Mouse (Mus musculus) hindbrain, embryonic 13.5 days (tissue): ENCODE measurements around the gene Selenon. TPM values are rescaled to one million over a fixed set of nuclear protein-coding genes. Genes with fewer than 3 reads are reported as not detected.
"Not testable (repeated sequence)": the region's sequence is repeated elsewhere in the genome, so short reads cannot be mapped to it uniquely, and the experiment has no call there.

ENCODE experiments used
- ATAC-seq: fragments of 200-750 bp; cut with Nextera tagmentation; 2 replicates; pipeline ENCODE4 v1.8.0; 2017; ENCODE audit warnings: moderate TSS enrichment; ENCODE audit not compliant: low FRiP score
- H3K27ac ChIP-seq: fragments of 300-500 bp; sonication (generic); 2 replicates; pipeline ENCODE4 v1.5.1; 2015; ENCODE audit warnings: inconsistent platforms, mild to moderate bottlenecking, moderate library complexity
- H3K27me3 ChIP-seq: fragments of 300-500 bp; sonication (generic); 2 replicates; pipeline ENCODE4 v1.6.1; 2015; ENCODE audit warnings: mild to moderate bottlenecking, inconsistent platforms
- H3K36me3 ChIP-seq: fragments of 300-500 bp; sonication (generic); 2 replicates; pipeline ENCODE4 v1.6.1; 2015; ENCODE audit warnings: mild to moderate bottlenecking, inconsistent platforms
- H3K4me1 ChIP-seq: fragments of 300-500 bp; sonication (generic); replicated peaks from 2 replicates; pipeline ENCODE4 v1.6.1; 2015; ENCODE audit warnings: inconsistent platforms
- H3K4me2 ChIP-seq: fragments of 300-500 bp; sonication (generic); 2 replicates; pipeline ENCODE4 v1.6.1; 2015; ENCODE audit warnings: inconsistent platforms, mild to moderate bottlenecking, moderate library complexity
- H3K4me3 ChIP-seq: fragments of 300-500 bp; sonication (generic); 2 replicates; pipeline ENCODE4 v1.5.1; 2015; ENCODE audit warnings: mild to moderate bottlenecking, inconsistent platforms
- H3K9ac ChIP-seq: fragments of 300-500 bp; sonication (generic); 2 replicates; pipeline ENCODE4 v1.6.1; 2015; ENCODE audit warnings: mild to moderate bottlenecking, inconsistent platforms
- H3K9me3 ChIP-seq: fragments of 300-500 bp; sonication (generic); 2 replicates; pipeline ENCODE4 v1.6.1; 2016; ENCODE audit warnings: inconsistent platforms
- WGBS: fragments of 180-500 bp; shearing (Covaris S2); methylation state at CpG from one replicate; pipeline ENCODE4 v1.1.7; 2015; 5-methylcytosine and 5-hydroxymethylcytosine counted together
- microRNA-seq: library from miRNA; unstranded; fragments of <30 nt; microRNA quantifications from one replicate; pipeline ENCODE4, GENCODE M21; 2016
- polyA plus RNA-seq: library from polyadenylated mRNA; unstranded; fragments of >200 nt; fragmentation: Nextera tagmentation; extraction: Ambion mirVana; gene quantifications from 2 replicates; pipeline ENCODE4 v1.2.1, GENCODE M21; 2015

Selenon gene
- polyA plus RNA-seq, 1 experiment from 2014 or later: 9.5 TPM

- Histone ChIP-seq H3K36me3 (no peaks in the 10 kb centered on the region), H3K27me3 (peaks cover 4% of the 10 kb centered on the region; the same call in 1 of the 2 replicates)
These were observed 55.3 kb downstream of the Selenon start, which contains the start of gene Paqr7 for GRCm38 (mm10) chr4:134496595-134497210. Gene Paqr7, plus strand, starts transcription at chr4:134496697.

DNA sequence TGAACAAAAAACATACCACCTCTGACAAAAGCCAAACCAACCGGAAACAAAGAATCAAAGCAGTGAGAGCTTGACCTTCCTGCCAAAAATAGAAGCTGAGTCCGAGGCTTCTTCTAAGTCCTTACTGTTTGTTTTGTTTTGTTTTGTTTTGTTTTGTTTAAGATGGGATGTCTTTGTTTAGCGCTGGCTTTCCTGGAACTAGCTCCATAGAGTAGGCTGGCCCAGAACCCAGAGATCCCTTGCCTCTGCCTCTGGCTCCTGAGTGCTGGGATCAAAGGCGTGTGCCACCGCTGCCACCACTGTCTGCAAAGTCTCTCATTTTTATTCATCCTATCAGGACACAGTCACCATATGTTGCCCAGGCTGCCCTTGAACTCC lies 56.4 kb downstream of the Selenon start:
- H3K9me3 ChIP-seq: no peaks in the 10 kb centered on the region
- H3K4me1 ChIP-seq: peaks cover 35% of the 10 kb centered on the region
- H3K27me3 ChIP-seq: peaks cover 4% of the 10 kb centered on the region; the same call in 1 of the 2 replicates
- WGBS: 67% methylated on average over 5 of the region's 5 CpGs
- no peak for ATAC-seq
- H3K36me3 ChIP-seq: no peaks in the 10 kb centered on the region
- no peak overlapping the region for H3K9ac ChIP-seq
- no peak overlapping the region for H3K4me3 ChIP-seq
- H3K27ac ChIP-seq: no peak overlapping the region
- no peak overlapping the region for H3K4me2 ChIP-seq

More at GRCm38 (mm10) chr4:134496595-134497210, 55.3 kb downstream of the Selenon start, which contains the start of gene Paqr7:
- peak within 1 kb of the TSS; percentile 80 for H3K27ac ChIP-seq
- H3K9me3 ChIP-seq: no peaks in the 10 kb centered on the region
- peak; percentile 75 for ATAC-seq
- 2% methylated on average over 35 of the region's 35 CpGs for WGBS
- H3K4me2 ChIP-seq: peak within 1 kb of the TSS; percentile 85
- peak within 1 kb of the TSS; percentile 79 for H3K9ac ChIP-seq
- peak within 1 kb of the TSS; percentile 54 for H3K4me3 ChIP-seq
- peaks cover 35% of the 10 kb centered on the region for H3K4me1 ChIP-seq

DNA sequence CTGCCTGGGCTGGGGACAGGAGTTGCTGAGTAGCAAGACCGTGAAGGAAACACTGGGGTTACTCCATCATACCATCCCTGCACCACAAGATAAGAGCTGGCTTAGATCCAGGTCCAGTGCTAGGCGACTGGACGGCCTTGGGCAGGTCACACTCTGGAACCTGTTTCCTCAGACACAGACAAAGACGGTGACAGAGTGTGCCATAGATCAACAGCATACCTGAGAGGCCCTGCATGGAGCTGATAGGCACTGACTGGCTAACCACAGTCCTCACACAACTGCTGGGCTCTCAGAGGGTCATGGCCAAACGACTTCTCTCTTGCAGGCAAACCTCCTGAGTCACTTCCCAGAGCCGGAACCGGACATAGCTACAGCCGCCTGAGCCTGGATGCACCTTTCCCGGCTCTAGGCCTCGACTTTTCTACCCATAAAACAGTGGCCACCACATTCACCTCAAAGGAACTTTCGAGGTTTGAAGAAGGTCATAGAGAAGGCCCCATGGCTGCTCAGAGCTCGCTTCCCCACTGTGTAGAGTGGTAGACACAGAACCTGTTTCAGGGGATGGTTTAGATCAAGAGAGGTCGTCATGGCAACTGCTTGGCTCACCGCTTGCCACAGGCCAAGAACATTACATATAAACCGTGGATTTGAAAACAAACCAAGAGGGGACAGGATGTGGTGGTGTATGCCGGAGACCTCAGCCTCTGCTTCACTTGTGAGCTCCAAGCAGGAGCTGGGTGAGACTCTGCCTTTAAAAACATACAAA lies 57.0 kb downstream of the Selenon start:
- H3K4me3 ChIP-seq: no peak overlapping the region
- H3K4me1 ChIP-seq: peaks cover 35% of the 10 kb centered on the region
- WGBS: 68% methylated on average over 16 of the region's 16 CpGs
- no peak for ATAC-seq
- no peak overlapping the region for H3K9ac ChIP-seq
- H3K27me3 ChIP-seq: peaks cover 4% of the 10 kb centered on the region; the same call in 1 of the 2 replicates
- H3K9me3 ChIP-seq: no peaks in the 10 kb centered on the region
- H3K36me3 ChIP-seq: no peaks in the 10 kb centered on the region
- peak overlapping the region; percentile 23; the same call in 1 of the 2 replicates for H3K27ac ChIP-seq
- H3K4me2 ChIP-seq: no peak overlapping the region

DNA sequence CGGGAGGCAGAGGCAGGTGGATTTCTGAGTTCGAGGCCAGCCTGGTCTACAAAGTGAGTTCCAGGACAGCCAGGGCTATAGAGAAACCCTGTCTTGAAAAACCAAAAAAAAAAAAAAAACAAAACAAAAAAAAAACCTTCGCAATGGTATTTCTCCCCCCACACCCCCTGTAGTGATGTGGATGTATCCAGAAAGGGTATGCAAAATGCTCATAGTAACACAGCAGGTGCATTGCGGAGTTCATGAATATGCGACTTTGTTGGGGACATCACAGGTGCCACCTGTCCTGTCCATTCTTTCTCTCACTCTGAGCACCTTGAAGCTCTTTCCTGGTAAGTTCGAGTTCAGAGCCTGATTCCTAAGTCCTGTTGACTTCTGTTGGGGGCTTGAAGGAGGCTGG lies 57.8 kb downstream of the Selenon start:
- ATAC-seq, H3K27me3 ChIP-seq, H3K36me3 ChIP-seq, H3K27ac ChIP-seq, H3K4me3 ChIP-seq, H3K9ac ChIP-seq, H3K4me2 ChIP-seq, H3K9me3 ChIP-seq: not testable (repeated sequence)
- WGBS: 90% methylated on average over 6 of the region's 6 CpGs
- peaks cover 35% of the 10 kb centered on the region for H3K4me1 ChIP-seq

DNA sequence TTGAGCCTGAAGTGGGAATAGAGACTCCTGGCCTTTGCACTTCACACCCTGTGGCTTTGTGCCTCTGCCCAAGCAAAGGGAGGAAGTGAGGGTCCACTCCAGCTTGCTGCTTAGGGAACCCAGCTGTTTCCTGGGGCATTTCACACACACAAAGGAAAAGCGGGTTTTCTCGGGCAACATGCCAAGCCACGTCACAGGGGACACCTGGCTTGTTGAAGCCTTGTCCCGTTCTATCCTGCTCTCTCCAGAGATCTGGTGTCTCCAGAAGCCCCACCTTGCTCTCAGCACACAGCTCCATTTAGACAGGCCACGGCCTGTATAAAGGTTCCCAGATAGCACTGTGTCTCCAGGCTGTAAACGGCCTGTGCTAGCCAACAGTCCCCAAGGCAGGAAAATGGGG lies 60.2 kb downstream of the Selenon start:
- Histone ChIP-seq H3K9ac (no peak overlapping the region), H3K9me3 (no peaks in the 10 kb centered on the region), H3K4me1 (peaks cover 16% of the 10 kb centered on the region), H3K27ac (no peak overlapping the region), H3K27me3 (peaks cover 4% of the 10 kb centered on the region; the same call in 1 of the 2 replicates), H3K36me3 (no peaks in the 10 kb centered on the region), H3K4me2 (no peak overlapping the region), H3K4me3 (no peak overlapping the region)
- WGBS: 81% methylated on average over 6 of the region's 6 CpGs
- ATAC-seq: no peak

DNA sequence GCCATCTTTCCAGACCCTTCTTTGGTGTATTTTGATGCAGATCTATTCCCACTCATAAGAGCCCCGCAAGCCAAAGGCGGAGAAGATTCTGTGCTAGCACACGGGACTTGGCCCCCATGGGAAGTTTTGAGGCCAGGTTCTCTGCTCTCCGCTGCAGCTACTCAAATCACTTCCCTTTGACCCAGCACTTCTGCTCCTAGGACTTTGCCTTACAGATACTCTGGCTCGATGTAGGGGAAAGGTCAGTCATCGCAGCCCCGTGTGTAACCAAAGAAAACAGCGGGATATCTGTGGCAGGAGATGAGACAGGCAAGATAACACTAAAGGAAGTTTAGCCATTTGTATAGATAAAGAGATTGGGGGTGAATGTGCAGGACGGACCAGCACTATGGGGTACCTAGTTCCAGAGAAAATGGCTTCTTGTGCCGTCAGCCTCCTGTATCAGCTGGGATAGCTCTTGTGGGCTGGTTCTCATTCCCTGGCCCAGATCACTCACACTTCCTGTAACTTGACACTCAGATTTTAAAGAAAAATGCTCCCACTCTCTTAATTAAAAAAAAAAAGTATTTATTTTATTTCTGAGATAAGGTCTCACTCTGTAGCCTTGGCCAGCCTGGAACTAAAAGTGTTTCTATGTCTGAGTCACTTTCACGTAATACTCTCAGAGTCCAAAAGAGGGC lies 61.8 kb downstream of the Selenon start:
- H3K27ac ChIP-seq: no peak overlapping the region
- no peak overlapping the region for H3K4me2 ChIP-seq
- no peak overlapping the region for H3K4me3 ChIP-seq
- peaks cover 6% of the 10 kb centered on the region for H3K4me1 ChIP-seq
- no peaks in the 10 kb centered on the region for H3K36me3 ChIP-seq
- H3K9ac ChIP-seq: no peak overlapping the region
- 89% methylated on average over 11 of the region's 11 CpGs for WGBS
- no peaks in the 10 kb centered on the region for H3K27me3 ChIP-seq
- no peak for ATAC-seq
- H3K9me3 ChIP-seq: no peaks in the 10 kb centered on the region

GRCm38 (mm10) chr4:134488211-134488610 lies 63.8 kb downstream of the Selenon start:
- Histone ChIP-seq H3K4me1 (no peaks in the 10 kb centered on the region), H3K27ac (no peak overlapping the region)
- 92% methylated on average over 5 of the region's 5 CpGs for WGBS

More at GRCm38 (mm10) chr4:134488211-134488610, 63.8 kb downstream of the Selenon start:
- Histone ChIP-seq H3K4me2 (no peak overlapping the region), H3K36me3 (no peaks in the 10 kb centered on the region), H3K27me3 (no peaks in the 10 kb centered on the region), H3K4me3 (no peak overlapping the region), H3K9me3 (no peaks in the 10 kb centered on the region), H3K9ac (no peak overlapping the region)
- no peak for ATAC-seq

Small RNAs within 50 kb of the gene (microRNA-seq; reads per million reads assigned to microRNA genes)
- gene Mir6403: not detected

Other genes with a start within 250 kb of the Selenon start
- gene Trim63, start 237.0 kb downstream of the Selenon start, polyA plus RNA-seq: 0.38 and 0.51 TPM in 2 replicates
- not detected in 2 replicates for gene Slc30a2, start 209.0 kb downstream of the Selenon start, polyA plus RNA-seq
- gene Extl1, start 168.3 kb downstream of the Selenon start, polyA plus RNA-seq: 0.36 and 0.45 TPM in 2 replicates
- gene Pafah2, start 155.8 kb downstream of the Selenon start, polyA plus RNA-seq: 7.8 TPM in 2 replicates
- gene Stmn1, start 83.8 kb downstream of the Selenon start, polyA plus RNA-seq: 6,917 and 6,921 TPM in 2 replicates
- 20.2 and 21.5 TPM in 2 replicates for gene Paqr7, start 55.5 kb downstream of the Selenon start, polyA plus RNA-seq
- gene Aunip, start 41.2 kb downstream of the Selenon start, polyA plus RNA-seq: 2.6 and 2.8 TPM in 2 replicates
- gene Mtfr1l, start 16.8 kb downstream of the Selenon start, polyA plus RNA-seq: 160 and 163 TPM in 2 replicates
- 3.6 and 3.8 TPM in 2 replicates for gene Man1c1, start 152.1 kb upstream of the Selenon start, polyA plus RNA-seq
- 2.9 and 4.1 TPM in 2 replicates for gene Ldlrap1, start 215.9 kb upstream of the Selenon start, polyA plus RNA-seq